Mouse (Mus musculus) liver, embryonic 14.5 days (tissue): ENCODE measurements at regions not wholly inside any gene's neighbourhood (a gene's known extent, or its start where the extent isn't known, plus 50 kb on each side); places are given as distances from the start of the nearest gene placed in this dataset. TPM values are rescaled to one million over a fixed set of nuclear protein-coding genes. Genes with fewer than 3 reads are reported as not detected.
A peak's percentile ranks its signal among the peaks of the same experiment; 100 is the strongest.

ENCODE experiments used
- ATAC-seq: fragments of 200-750 bp; cut with Nextera tagmentation; 2 replicates; pipeline ENCODE4 v1.8.0; 2017; ENCODE audit warnings: moderate number of reproducible peaks, mild to moderate bottlenecking, moderate library complexity; ENCODE audit not compliant: insufficient read depth
- DNase-seq, 3 experiments: peaks; one replicate each; pipeline ENCODE4 v3.0.0-alpha.2; 2012 to 2013; ENCODE audit warnings: low read depth in 3 of 3, low spot score in 3 of 3
- H3K27ac ChIP-seq: fragments of 300-500 bp; sonication (generic); 2 replicates; pipeline ENCODE4 v1.5.1; 2014; ENCODE audit warnings: moderate library complexity, mild to moderate bottlenecking, control low read depth, inconsistent platforms
- H3K27me3 ChIP-seq: fragments of 300-500 bp; sonication (generic); 2 replicates; pipeline ENCODE4 v1.6.1; 2014; ENCODE audit warnings: mild to moderate bottlenecking, low read length, moderate library complexity; ENCODE audit not compliant: control insufficient read depth, insufficient read depth
- H3K36me3 ChIP-seq: fragments of 300-500 bp; sonication (generic); replicated peaks from 2 replicates; pipeline ENCODE4 v1.6.1; 2014; ENCODE audit warnings: low read depth; ENCODE audit not compliant: control insufficient read depth, insufficient read depth
- H3K4me1 ChIP-seq, 2 experiments: fragments of 200-500 bp in 1 of 2; fragments of 300-500 bp in 1 of 2; sonication (generic) in 1 of 2; replicated peaks; 2 replicates each; pipeline ENCODE4 v1.6.1; 2012 to 2014; ENCODE audit warnings: antibody characterized with exemption in 1 of 2, inconsistent platforms in 1 of 2, low read length in 1 of 2; ENCODE audit not compliant: control insufficient read depth in 2 of 2, insufficient read depth in 2 of 2
- H3K4me2 ChIP-seq: fragments of 300-500 bp; sonication (generic); 2 replicates; pipeline ENCODE4 v1.6.1; 2014; ENCODE audit warnings: low read depth, mild to moderate bottlenecking, control low read depth, moderate library complexity
- H3K4me3 ChIP-seq, 2 experiments: fragments of 200-500 bp in 1 of 2; fragments of 300-500 bp in 1 of 2; sonication (generic) in 1 of 2; 2 replicates each; pipeline ENCODE4 v1.5.1; 2012 to 2014; ENCODE audit warnings: low read depth in 2 of 2, low read length in 2 of 2, mild to moderate bottlenecking in 2 of 2, control low read depth in 1 of 2, inconsistent platforms in 1 of 2, moderate library complexity in 1 of 2; ENCODE audit not compliant: insufficient read depth in 1 of 2
- H3K9ac ChIP-seq: fragments of 300-500 bp; sonication (generic); replicated peaks from 2 replicates; pipeline ENCODE4 v1.6.1; 2014; ENCODE audit warnings: mild to moderate bottlenecking, control low read depth, moderate library complexity
- H3K9me3 ChIP-seq: fragments of 300-500 bp; sonication (generic); 2 replicates; pipeline ENCODE4 v1.6.1; 2016; ENCODE audit warnings: low read length, mixed read lengths; ENCODE audit not compliant: control insufficient read depth
- CTCF ChIP-seq: IDR thresholded peaks from 2 replicates; pipeline ENCODE4 v1.5.1; 2016; ENCODE audit warnings: antibody characterized with exemption, low read depth, control low read depth
- EP300 ChIP-seq: IDR thresholded peaks from 2 replicates; pipeline ENCODE4 v1.6.1; 2016; ENCODE audit warnings: antibody characterized with exemption, low read depth
- WGBS: fragments of 180-500 bp; shearing (Covaris S2); extraction: QIAGEN DNeasy Blood & Tissue Kit; methylation state at CpG from one replicate; pipeline ENCODE4 v1.1.7; 2014; ENCODE audit not compliant: insufficient replicate concordance; 5-methylcytosine and 5-hydroxymethylcytosine counted together
- microRNA-seq: library from miRNA; unstranded; fragments of <30 nt; microRNA quantifications from one replicate; pipeline ENCODE4, GENCODE M21; 2016

- 68% methylated on average over 3 of the region's 3 CpGs for WGBS
- ATAC-seq (no peak), DNase-seq (no peak)
- Histone ChIP-seq H3K9me3 (no peaks in the 10 kb centered on the region), H3K27ac (no peak overlapping the region), H3K27me3 (no peaks in the 10 kb centered on the region), H3K4me2 (no peak overlapping the region), H3K4me1 (no peaks in the 10 kb centered on the region), H3K9ac (no peak overlapping the region), H3K4me3 (no peak overlapping the region), H3K36me3 (no peaks in the 10 kb centered on the region)
- no peak for TF ChIP-seq CTCF
- no peak for TF ChIP-seq EP300
Observed at GRCm38 (mm10) chr16:53945303-53945702, 1352.5 kb downstream of the Zpld1 start.

GRCm38 (mm10) chr16:53915794-53916193 lies 1382.0 kb downstream of the Zpld1 start:
- Histone ChIP-seq H3K9ac (no peak overlapping the region), H3K27me3 (no peaks in the 10 kb centered on the region), H3K27ac (no peak overlapping the region), H3K36me3 (no peaks in the 10 kb centered on the region), H3K9me3 (no peaks in the 10 kb centered on the region), H3K4me1 (no peaks in the 10 kb centered on the region), H3K4me3 (no peak overlapping the region), H3K4me2 (no peak overlapping the region)
- ATAC-seq (no peak), DNase-seq (no peak)
- WGBS, result 85% methylated on average over 15 of the region's 15 CpGs
- no peak for TF ChIP-seq EP300
- TF ChIP-seq CTCF, result no peak

DNA sequence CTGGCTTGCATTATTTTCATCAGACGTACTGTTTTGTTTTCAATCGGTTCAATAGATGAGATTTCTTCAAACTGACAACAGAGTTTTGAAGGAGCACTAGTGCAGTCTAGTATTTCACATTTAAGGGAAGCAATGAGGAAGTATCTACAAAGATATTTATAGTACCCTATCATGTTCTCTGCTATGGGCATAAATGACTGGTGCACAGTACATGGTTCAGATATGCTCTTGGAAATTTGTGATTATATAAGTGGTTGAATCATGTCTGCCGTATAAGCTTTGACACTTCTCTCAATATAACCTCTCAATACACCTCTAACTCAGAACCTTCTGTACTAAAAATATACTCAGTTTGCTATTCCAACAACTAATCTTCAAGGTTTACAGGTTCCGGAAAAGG lies 1390.7 kb downstream of the Zpld1 start:
- ATAC-seq (no peak), DNase-seq (no peak)
- no peaks in the 10 kb centered on the region for H3K9me3 ChIP-seq
- no peak overlapping the region for H3K27ac ChIP-seq
- H3K9ac ChIP-seq, result no peak overlapping the region
- H3K27me3 ChIP-seq, result no peaks in the 10 kb centered on the region
- H3K36me3 ChIP-seq, result no peaks in the 10 kb centered on the region
- H3K4me3 ChIP-seq, result no peak overlapping the region
- no peak for TF ChIP-seq EP300
- TF ChIP-seq CTCF, result no peak
- H3K4me1 ChIP-seq, result no peaks in the 10 kb centered on the region
- H3K4me2 ChIP-seq, result no peak overlapping the region
- WGBS, result 70% methylated on average over 4 of the region's 4 CpGs

DNA sequence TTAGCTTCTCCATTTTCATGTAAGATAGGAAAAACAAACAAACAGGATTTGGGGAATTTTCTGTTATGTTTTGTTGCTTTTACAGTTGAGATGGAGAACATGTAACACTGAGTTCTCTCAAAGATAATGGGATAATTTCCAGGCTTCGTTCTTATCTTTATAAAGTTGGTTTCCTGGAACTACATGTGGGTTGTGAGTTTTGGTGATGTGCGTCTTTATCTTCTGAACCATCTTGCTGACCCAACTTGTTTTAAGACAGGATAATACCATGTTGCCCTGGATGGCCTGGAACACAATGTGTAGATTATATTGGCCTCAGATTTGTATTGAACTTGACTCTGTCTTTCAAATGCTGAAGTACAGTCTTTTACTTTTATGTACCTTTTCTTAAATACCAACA lies 1394.0 kb downstream of the Zpld1 start:
- peak; percentile 70; the same call in 1 of the 2 replicates for ATAC-seq
- Histone ChIP-seq H3K27ac (no peak overlapping the region), H3K4me3 (no peak overlapping the region), H3K9ac (no peak overlapping the region), H3K4me2 (no peak overlapping the region), H3K9me3 (no peaks in the 10 kb centered on the region), H3K27me3 (no peaks in the 10 kb centered on the region), H3K36me3 (no peaks in the 10 kb centered on the region), H3K4me1 (no peaks in the 10 kb centered on the region)
- TF ChIP-seq EP300 (peak; percentile 53), CTCF (no peak)
- WGBS, result 20% methylated on average over 2 of the region's 2 CpGs
- DNase-seq, result peak; percentile 10 to 34 (median 31)

GRCm38 (mm10) chr16:53867342-53867741 lies 1413.5 kb upstream of the Alcam start:
- DNase-seq (no peak), ATAC-seq (no peak)
- H3K36me3 ChIP-seq, result no peaks in the 10 kb centered on the region
- H3K9me3 ChIP-seq, result no peaks in the 10 kb centered on the region
- H3K27me3 ChIP-seq, result no peaks in the 10 kb centered on the region
- no peak overlapping the region for H3K4me2 ChIP-seq
- TF ChIP-seq EP300 (no peak), CTCF (no peak)
- H3K9ac ChIP-seq, result no peak overlapping the region
- 60% methylated on average over 3 of the region's 3 CpGs for WGBS
- no peak overlapping the region for H3K4me3 ChIP-seq
- no peak overlapping the region for H3K27ac ChIP-seq
- H3K4me1 ChIP-seq, result no peaks in the 10 kb centered on the region

DNA sequence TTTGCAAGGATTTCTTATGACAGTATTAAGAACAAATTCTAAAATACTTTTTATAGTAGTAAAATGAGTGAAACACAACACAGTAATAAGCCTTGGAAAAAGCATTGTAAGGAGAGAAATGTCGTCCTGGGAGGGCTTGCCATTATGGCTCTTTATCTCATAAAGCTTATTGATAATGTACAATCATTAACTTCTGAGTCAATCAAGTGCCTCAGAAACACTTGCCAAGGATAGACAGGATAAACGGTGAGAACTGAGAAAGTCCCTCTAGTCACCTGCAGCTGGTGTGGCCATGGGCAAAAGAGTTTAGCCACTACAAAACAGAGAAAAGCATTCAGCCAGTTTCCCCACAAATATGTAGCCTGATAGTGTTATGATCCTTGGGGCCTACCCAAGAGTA lies 1386.8 kb upstream of the Alcam start:
- ATAC-seq, result no peak
- Histone ChIP-seq H3K36me3 (no peaks in the 10 kb centered on the region), H3K4me2 (no peak overlapping the region), H3K9me3 (no peaks in the 10 kb centered on the region), H3K27me3 (no peaks in the 10 kb centered on the region), H3K27ac (no peak overlapping the region), H3K4me3 (no peak overlapping the region), H3K9ac (no peak overlapping the region), H3K4me1 (no peaks in the 10 kb centered on the region)
- TF ChIP-seq EP300 (no peak), CTCF (no peak)
- WGBS, result 49% methylated on average over 2 of the region's 2 CpGs
- no peak for DNase-seq

Small RNAs in the stretch of these regions (microRNA-seq; reads per million reads assigned to microRNA genes)
- gene Gm25041, result not detected
